Mouse (Mus musculus): ENCODE results near the gene Mad1l1. TPM values are rescaled to one million over a fixed set of nuclear protein-coding genes. Genes with fewer than 3 reads are reported as not detected.

Mad1l1 gene
- polyA plus RNA-seq, 1 experiment from 2014 or later = 32.0 TPM

DNA sequence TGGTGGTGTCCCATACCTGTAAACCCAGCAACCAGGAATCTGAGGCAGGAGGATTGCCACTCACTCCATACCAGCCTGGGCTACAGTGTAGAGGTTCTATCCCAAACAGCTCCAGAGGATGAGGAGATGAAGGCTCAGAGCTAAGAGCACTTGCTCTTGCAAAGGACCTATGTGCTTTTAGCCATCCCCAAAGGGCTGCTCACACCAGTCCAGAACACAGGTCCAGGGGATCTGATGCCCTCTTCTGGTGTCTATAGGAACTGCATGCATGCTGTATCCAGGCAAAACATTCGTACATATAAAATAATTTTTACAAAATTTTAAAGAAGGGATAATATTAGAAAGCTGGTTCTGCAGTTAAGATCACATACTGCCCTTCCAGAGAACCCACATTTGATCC is 15.3 kb upstream of the Mad1l1 start:
- Histone ChIP-seq H3K4me2 (ENCODE audit: low read length) (no peak overlapping the region), H3K27me3 (ENCODE audit: control insufficient read depth, insufficient read depth, low read depth, low read length) (no peaks in the 10 kb centered on the region)
- 69% methylated on average over 1 of the region's 1 CpGs for WGBS

DNA sequence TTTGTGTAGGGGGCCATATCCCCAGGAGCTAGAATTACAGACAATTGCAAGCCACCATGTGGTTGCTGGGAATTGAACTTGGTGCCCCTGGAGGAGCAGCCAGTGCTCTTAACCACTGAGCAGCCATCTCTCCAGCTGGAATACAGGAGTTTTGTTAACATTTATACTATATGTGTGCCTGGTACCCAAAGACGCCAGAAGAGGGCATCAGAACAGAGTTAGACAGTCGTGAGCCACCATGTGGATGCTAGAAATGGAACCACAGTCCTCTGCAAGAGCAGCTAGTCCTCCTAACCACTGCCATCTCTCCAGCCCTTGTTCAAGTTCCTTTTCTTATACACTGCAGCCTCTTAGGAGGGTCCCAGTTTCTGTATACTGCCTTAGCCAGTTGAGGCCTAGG is 12.3 kb upstream of the Mad1l1 start:
- Histone ChIP-seq H3K4me3 (ENCODE audit: low read depth, low read length) (no peak overlapping the region), H3K9me3 (replicated peaks; ENCODE audit: control insufficient read depth, low read length, poor library complexity, severe bottlenecking) (no peaks in the 10 kb centered on the region), H3K36me3 (ENCODE audit: control insufficient read depth, insufficient read depth, low read length) (peaks cover 6% of the 10 kb centered on the region; the same call in 1 of the 2 replicates), H3K4me1 (ENCODE audit: control insufficient read depth, insufficient read depth, low read length) (peaks cover 10% of the 10 kb centered on the region), H3K27ac (ENCODE audit: low read length) (no peak overlapping the region), H3K27me3 (ENCODE audit: control insufficient read depth, insufficient read depth, low read depth, low read length) (no peaks in the 10 kb centered on the region), H3K4me2 (ENCODE audit: low read length) (no peak overlapping the region), H3K9ac (ENCODE audit: low read depth, low read length) (no peak overlapping the region)
- ATAC-seq = no peak
- WGBS = 35% methylated on average over 2 of the region's 2 CpGs

More for the DNA sequence above, 15.3 kb upstream of the Mad1l1 start:
- Histone ChIP-seq H3K4me1 (ENCODE audit: control insufficient read depth, insufficient read depth, low read length) (no peaks in the 10 kb centered on the region), H3K4me3 (ENCODE audit: low read depth, low read length) (no peak overlapping the region), H3K27ac (ENCODE audit: low read length) (no peak overlapping the region), H3K9ac (ENCODE audit: low read depth, low read length) (no peak overlapping the region), H3K36me3 (ENCODE audit: control insufficient read depth, insufficient read depth, low read length) (peaks cover 9% of the 10 kb centered on the region; the same call in 1 of the 2 replicates), H3K9me3 (replicated peaks; ENCODE audit: control insufficient read depth, low read length, poor library complexity, severe bottlenecking) (no peaks in the 10 kb centered on the region)
- no peak for ATAC-seq

DNA sequence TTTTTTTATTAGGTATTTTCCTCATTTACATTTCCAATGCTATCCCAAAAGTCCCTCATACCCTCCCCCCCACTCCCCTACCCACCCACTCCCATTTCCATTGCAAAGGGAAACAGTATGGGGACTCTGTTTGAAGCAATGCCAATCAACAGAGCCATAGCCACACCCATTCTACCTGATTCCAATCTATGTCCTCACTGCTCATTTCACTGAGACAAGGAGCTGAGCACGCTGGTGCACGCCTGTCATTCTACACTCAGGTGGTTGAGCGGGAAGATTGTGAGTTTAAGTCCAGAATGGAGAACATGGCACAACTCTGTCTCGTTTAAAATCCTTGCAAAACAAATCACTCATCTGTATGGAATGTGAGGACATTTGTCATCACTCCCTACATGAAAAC is 11.2 kb upstream of the Mad1l1 start:
- Histone ChIP-seq H3K9me3 (replicated peaks; ENCODE audit: control insufficient read depth, low read length, poor library complexity, severe bottlenecking) (no peaks in the 10 kb centered on the region), H3K4me1 (ENCODE audit: control insufficient read depth, insufficient read depth, low read length) (peaks cover 10% of the 10 kb centered on the region), H3K36me3 (ENCODE audit: control insufficient read depth, insufficient read depth, low read length) (peaks cover 8% of the 10 kb centered on the region), H3K4me3 (ENCODE audit: low read depth, low read length) (no peak overlapping the region), H3K27me3 (ENCODE audit: control insufficient read depth, insufficient read depth, low read depth, low read length) (no peaks in the 10 kb centered on the region), H3K27ac (ENCODE audit: low read length) (no peak overlapping the region), H3K4me2 (ENCODE audit: low read length) (no peak overlapping the region), H3K9ac (ENCODE audit: low read depth, low read length) (no peak overlapping the region)
- 70% methylated on average over 4 of the region's 4 CpGs for WGBS
- no peak for ATAC-seq

DNA sequence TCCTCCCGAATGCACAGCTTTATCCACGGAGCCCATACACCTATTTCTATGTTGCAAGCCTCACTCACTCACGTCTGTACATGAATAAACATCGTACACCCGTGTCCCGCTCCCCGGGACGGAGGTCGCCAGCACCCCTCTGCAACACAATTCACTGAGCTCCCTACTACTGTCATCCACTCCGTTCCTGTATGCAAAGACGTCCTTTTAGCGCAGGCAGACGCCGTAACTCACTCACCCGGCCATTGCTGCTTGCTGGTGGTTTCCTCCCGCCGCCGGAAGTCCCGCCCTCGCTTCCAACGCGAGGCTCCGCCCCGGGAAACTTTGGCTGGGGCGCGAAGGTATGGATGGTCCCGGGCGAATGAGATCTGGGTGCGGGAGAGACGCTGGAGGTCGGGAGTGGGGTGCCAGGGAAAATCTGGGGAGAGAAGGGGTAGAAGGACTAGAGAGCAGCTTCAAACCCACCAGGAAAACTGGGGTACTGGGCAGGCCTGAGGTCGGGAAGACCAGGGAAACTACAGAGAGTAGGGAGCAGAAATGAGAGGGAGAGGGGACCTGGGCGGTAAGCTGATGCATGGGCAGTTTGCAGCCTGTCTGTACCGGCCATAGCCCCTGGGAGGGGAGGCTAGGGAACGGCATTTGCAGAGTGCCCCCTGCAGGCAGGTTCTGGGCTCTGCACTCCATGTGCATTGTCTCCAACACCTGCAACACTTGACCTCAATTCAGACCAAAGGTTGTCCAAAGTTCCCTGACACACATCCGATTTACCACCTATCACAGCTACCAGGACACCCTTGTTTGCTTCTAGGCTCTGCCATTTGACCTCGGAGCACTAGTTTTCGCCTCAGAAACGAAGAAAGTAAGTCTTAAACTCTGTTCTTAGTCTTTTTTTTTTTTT is 10.5 kb upstream of the Mad1l1 start, which contains the start of gene Mrm2:
TSS of gene Mrm2 (minus strand) at position 284 of the 898 bp plus-strand sequence.
- Histone ChIP-seq H3K4me2 (ENCODE audit: low read length) (peak within 1 kb of the TSS; percentile 94), H3K27me3 (ENCODE audit: control insufficient read depth, insufficient read depth, low read depth, low read length) (no peaks in the 10 kb centered on the region), H3K27ac (ENCODE audit: low read length) (peak within 1 kb of the TSS; percentile 80), H3K9me3 (replicated peaks; ENCODE audit: control insufficient read depth, low read length, poor library complexity, severe bottlenecking) (no peaks in the 10 kb centered on the region), H3K9ac (ENCODE audit: low read depth, low read length) (peak within 1 kb of the TSS; percentile 88), H3K4me1 (ENCODE audit: control insufficient read depth, insufficient read depth, low read length) (peaks cover 10% of the 10 kb centered on the region), H3K36me3 (ENCODE audit: control insufficient read depth, insufficient read depth, low read length) (peaks cover 9% of the 10 kb centered on the region), H3K4me3 (ENCODE audit: low read depth, low read length) (peak within 1 kb of the TSS; percentile 64)
- WGBS = 1% methylated on average over 39 of the region's 39 CpGs
- peak; percentile 74 for ATAC-seq

DNA sequence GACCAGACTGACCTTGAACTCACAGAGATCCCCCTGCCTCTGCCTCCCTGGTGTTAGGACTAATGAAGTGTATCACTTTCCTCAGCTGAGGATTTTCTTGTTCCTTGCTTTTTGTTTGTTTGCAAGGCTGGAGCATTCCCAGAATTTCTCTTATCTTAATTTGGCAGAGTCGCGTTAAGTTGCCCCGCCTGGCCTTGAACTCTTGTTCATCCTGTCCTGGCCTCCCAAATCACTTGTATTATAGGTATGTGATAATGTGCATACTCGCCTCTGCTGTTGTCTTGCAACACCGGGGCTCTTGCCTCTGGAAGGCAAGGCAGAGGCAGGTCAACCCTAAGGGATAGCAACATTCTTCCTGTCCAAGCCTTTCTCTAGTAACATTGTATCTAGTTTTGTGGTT is 2.7 kb upstream of the Mad1l1 start:
- Histone ChIP-seq H3K4me1 (ENCODE audit: control insufficient read depth, insufficient read depth, low read length) (peaks cover 17% of the 10 kb centered on the region), H3K9ac (ENCODE audit: low read depth, low read length) (no peak overlapping the region), H3K36me3 (ENCODE audit: control insufficient read depth, insufficient read depth, low read length) (peaks cover 8% of the 10 kb centered on the region), H3K4me2 (ENCODE audit: low read length) (no peak overlapping the region), H3K27me3 (ENCODE audit: control insufficient read depth, insufficient read depth, low read depth, low read length) (no peaks in the 10 kb centered on the region), H3K9me3 (replicated peaks; ENCODE audit: control insufficient read depth, low read length, poor library complexity, severe bottlenecking) (no peaks in the 10 kb centered on the region), H3K4me3 (ENCODE audit: low read depth, low read length) (no peak overlapping the region), H3K27ac (ENCODE audit: low read length) (no peak overlapping the region)
- ATAC-seq = no peak
- WGBS = 97% methylated on average over 5 of the region's 5 CpGs

DNA sequence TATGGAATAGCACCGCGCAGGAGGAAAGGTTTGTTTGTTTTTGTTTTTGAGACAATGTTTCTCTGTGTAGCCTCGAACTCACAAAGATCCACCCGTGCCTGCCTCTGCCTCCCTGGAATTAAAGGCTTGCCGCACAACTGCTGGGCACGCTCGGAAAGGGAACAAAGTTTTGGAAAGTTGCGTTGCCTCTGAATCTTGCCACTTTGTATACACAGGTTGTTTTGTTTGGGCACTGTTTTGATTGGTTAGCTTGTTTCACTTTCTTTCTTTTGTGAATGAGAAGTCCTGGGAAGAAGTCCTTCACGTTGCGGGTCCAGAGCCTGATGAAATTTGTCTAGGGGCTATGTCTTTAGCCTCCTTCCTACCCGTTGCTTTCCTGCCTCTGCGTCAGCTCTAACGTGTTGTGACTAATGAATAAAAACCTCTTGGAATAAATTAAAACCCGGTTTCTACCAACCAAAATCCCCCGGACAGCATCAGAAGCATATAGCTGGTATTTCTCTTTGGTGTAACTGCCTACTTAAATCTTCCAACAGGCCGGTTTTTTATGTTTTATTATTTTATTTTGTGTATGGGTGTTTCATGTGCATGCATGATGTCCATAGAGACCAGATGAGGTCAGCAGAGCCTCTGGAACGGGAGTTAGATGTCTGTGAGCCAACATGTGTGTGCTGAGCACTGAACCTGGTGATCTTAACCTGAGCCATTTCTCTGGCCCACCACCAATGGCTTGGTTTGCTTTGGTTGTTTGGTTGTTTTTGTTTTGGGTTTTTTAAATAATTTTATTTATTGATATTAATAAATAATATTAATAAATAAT is 614 bp upstream of the Mad1l1 start:
- 1% methylated on average over 17 of the region's 17 CpGs for WGBS
- Histone ChIP-seq H3K9ac (ENCODE audit: low read depth, low read length) (peak overlapping the region; percentile 96), H3K36me3 (ENCODE audit: control insufficient read depth, insufficient read depth, low read length) (0 out of 2 replicates have a peak, but pooled peaks cover 2% of the 10 kb centered on the region), H3K9me3 (replicated peaks; ENCODE audit: control insufficient read depth, low read length, poor library complexity, severe bottlenecking) (no peaks in the 10 kb centered on the region), H3K4me3 (ENCODE audit: low read depth, low read length) (peak overlapping the region; percentile 76), H3K27ac (ENCODE audit: low read length) (peak overlapping the region; percentile 80), H3K27me3 (ENCODE audit: control insufficient read depth, insufficient read depth, low read depth, low read length) (no peaks in the 10 kb centered on the region), H3K4me1 (ENCODE audit: control insufficient read depth, insufficient read depth, low read length) (peaks cover 17% of the 10 kb centered on the region), H3K4me2 (ENCODE audit: low read length) (peak overlapping the region; percentile 79)
- ATAC-seq = peak; percentile 15

DNA sequence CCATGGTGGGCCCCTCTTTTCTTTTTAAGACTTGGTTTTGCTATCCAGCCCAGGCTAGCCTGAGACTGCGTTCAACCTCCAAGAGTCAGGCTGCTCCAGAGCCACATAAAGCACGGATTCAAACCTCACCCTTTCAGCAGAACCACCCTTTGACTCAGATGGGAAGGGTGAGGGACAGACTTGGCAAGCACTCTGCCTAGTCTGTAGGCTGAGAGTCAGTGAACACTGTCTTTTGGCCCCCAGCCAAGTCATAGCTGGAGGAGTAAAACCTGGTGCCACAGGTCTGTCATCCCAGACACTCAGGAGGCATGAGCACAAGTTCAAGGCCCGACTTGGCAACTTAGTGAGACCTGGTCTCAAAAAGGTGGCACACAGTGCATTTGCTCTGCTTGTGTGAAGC is 4.6 kb downstream of the Mad1l1 start:
- no peak overlapping the region for H3K9ac ChIP-seq (ENCODE audit: low read depth, low read length)
- H3K27me3 ChIP-seq (ENCODE audit: control insufficient read depth, insufficient read depth, low read depth, low read length) = no peaks in the 10 kb centered on the region
- no peak overlapping the region for H3K27ac ChIP-seq (ENCODE audit: low read length)
- no peaks in the 10 kb centered on the region for H3K9me3 ChIP-seq (replicated peaks; ENCODE audit: control insufficient read depth, low read length, poor library complexity, severe bottlenecking)
- H3K36me3 ChIP-seq (ENCODE audit: control insufficient read depth, insufficient read depth, low read length) = peaks cover 18% of the 10 kb centered on the region
- no peak overlapping the region for H3K4me3 ChIP-seq (ENCODE audit: low read depth, low read length)
- H3K4me1 ChIP-seq (ENCODE audit: control insufficient read depth, insufficient read depth, low read length) = peaks cover 9% of the 10 kb centered on the region
- no peak for ATAC-seq
- no peak overlapping the region for H3K4me2 ChIP-seq (ENCODE audit: low read length)
- 83% methylated on average over 3 of the region's 3 CpGs for WGBS

DNA sequence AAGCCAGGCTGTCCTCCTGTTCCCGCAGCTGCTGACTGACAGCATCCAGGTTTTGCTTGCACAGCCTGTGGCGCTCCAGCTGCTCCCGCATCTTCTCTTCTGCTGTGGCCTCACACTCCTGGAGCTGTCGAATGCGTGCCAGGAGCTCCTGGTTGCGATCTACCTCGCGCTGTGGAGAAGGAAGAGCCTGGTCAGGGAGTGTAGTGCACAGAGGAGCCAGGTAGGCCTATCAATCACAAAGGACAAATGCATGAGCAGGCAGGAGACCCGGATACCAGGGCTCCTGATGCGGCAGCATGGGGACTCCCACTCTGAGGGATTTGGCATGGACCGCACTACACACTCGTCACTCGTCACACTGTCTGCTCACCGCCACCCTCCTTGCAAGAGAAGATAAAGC is 13.8 kb downstream of the Mad1l1 start:
- Histone ChIP-seq H3K4me1 (ENCODE audit: control insufficient read depth, insufficient read depth, low read length) (no peaks in the 10 kb centered on the region), H3K36me3 (ENCODE audit: control insufficient read depth, insufficient read depth, low read length) (peaks cover 33% of the 10 kb centered on the region), H3K9ac (ENCODE audit: low read depth, low read length) (no peak overlapping the region), H3K4me3 (ENCODE audit: low read depth, low read length) (no peak overlapping the region), H3K27me3 (ENCODE audit: control insufficient read depth, insufficient read depth, low read depth, low read length) (no peaks in the 10 kb centered on the region), H3K27ac (ENCODE audit: low read length) (no peak overlapping the region), H3K4me2 (ENCODE audit: low read length) (no peak overlapping the region), H3K9me3 (replicated peaks; ENCODE audit: control insufficient read depth, low read length, poor library complexity, severe bottlenecking) (no peaks in the 10 kb centered on the region)
- ATAC-seq = no peak
- WGBS = 84% methylated on average over 14 of the region's 14 CpGs

DNA sequence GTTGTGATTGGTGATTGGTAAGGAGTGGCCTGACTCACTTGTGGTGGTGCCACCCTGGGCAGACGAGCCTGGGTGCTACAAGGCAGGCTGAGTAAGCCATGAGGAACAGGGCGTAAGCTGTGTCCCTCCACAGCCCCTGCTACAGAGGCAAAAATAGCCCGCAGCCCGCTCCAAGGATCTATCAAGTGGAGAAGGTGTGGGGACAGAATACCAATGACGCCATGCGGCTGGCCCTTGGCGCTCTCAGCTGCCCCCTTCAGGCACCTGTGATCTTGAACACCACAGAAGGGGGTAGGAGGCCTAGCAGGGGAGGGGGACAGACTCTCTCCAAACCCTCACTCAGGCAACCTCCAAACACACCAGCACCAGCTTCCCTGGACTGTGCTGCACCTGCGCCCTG is 15.3 kb downstream of the Mad1l1 start:
- H3K9ac ChIP-seq (ENCODE audit: low read depth, low read length) = no peak overlapping the region
- H3K36me3 ChIP-seq (ENCODE audit: control insufficient read depth, insufficient read depth, low read length) = peaks cover 31% of the 10 kb centered on the region
- no peaks in the 10 kb centered on the region for H3K27me3 ChIP-seq (ENCODE audit: control insufficient read depth, insufficient read depth, low read depth, low read length)
- no peak overlapping the region for H3K27ac ChIP-seq (ENCODE audit: low read length)
- ATAC-seq = no peak
- no peaks in the 10 kb centered on the region for H3K4me1 ChIP-seq (ENCODE audit: control insufficient read depth, insufficient read depth, low read length)
- H3K4me3 ChIP-seq (ENCODE audit: low read depth, low read length) = no peak overlapping the region
- no peak overlapping the region for H3K4me2 ChIP-seq (ENCODE audit: low read length)
- WGBS = 80% methylated on average over 8 of the region's 8 CpGs
- no peaks in the 10 kb centered on the region for H3K9me3 ChIP-seq (replicated peaks; ENCODE audit: control insufficient read depth, low read length, poor library complexity, severe bottlenecking)

All from midbrain, embryonic 16.5 days (tissue).